Mouse (Mus musculus): ENCODE results near the gene Tgm2.

The Tgm2 gene

GRCm38 (mm10) chr2:158167496-158168205 lies 21.4 kb upstream of the Tgm2 start:
- DNase-seq (ENCODE audit: low spot score in 2 of 2) = no peak

GRCm38 (mm10) chr2:158166628-158167027 lies 20.4 kb upstream of the Tgm2 start:
- DNase-seq (ENCODE audit: low spot score in 2 of 2) = peak; percentile 56 to 60

GRCm38 (mm10) chr2:158165776-158166175 lies 19.5 kb upstream of the Tgm2 start:
- no peak for DNase-seq (ENCODE audit: low spot score in 2 of 2)

- no peak for DNase-seq (ENCODE audit: low spot score in 2 of 2)
Measured at GRCm38 (mm10) chr2:158163034-158163433, 16.8 kb upstream of the Tgm2 start.

GRCm38 (mm10) chr2:158161761-158162160 lies 15.5 kb upstream of the Tgm2 start:
- DNase-seq (ENCODE audit: low spot score in 2 of 2) = no peak

GRCm38 (mm10) chr2:158159376-158160235 lies 13.4 kb upstream of the Tgm2 start:
- DNase-seq (ENCODE audit: low spot score in 2 of 2) = peak; percentile 14 to 17

GRCm38 (mm10) chr2:158157654-158158053 lies 11.4 kb upstream of the Tgm2 start:
- no peak for DNase-seq (ENCODE audit: low spot score in 2 of 2)

- no peak for DNase-seq (ENCODE audit: low spot score in 2 of 2)
Measured at GRCm38 (mm10) chr2:158156487-158156886, 10.3 kb upstream of the Tgm2 start.

- no peak for DNase-seq (ENCODE audit: low spot score in 2 of 2)
Measured at GRCm38 (mm10) chr2:158155615-158156014, 9.4 kb upstream of the Tgm2 start.

GRCm38 (mm10) chr2:158155101-158155500 lies 8.9 kb upstream of the Tgm2 start:
- no peak for DNase-seq (ENCODE audit: low spot score in 2 of 2)

GRCm38 (mm10) chr2:158154641-158155040 lies 8.4 kb upstream of the Tgm2 start:
- DNase-seq (ENCODE audit: low spot score in 2 of 2) = no peak

GRCm38 (mm10) chr2:158153728-158154343 lies 7.6 kb upstream of the Tgm2 start:
- DNase-seq (ENCODE audit: low spot score in 2 of 2) = no peak

GRCm38 (mm10) chr2:158152685-158153309 lies 6.6 kb upstream of the Tgm2 start:
- no peak for DNase-seq (ENCODE audit: low spot score in 2 of 2)

GRCm38 (mm10) chr2:158151077-158151476 lies 4.8 kb upstream of the Tgm2 start:
- no peak for DNase-seq (ENCODE audit: low spot score in 2 of 2)

- DNase-seq (ENCODE audit: low spot score in 2 of 2) = no peak
Measured at GRCm38 (mm10) chr2:158146971-158147370, 735 bp upstream of the Tgm2 start.

- no peak for DNase-seq (ENCODE audit: low spot score in 2 of 2)
Measured at GRCm38 (mm10) chr2:158145528-158146065, 639 bp downstream of the Tgm2 start.

GRCm38 (mm10) chr2:158144750-158145527 lies 1.3 kb downstream of the Tgm2 start:
- DNase-seq (ENCODE audit: low spot score in 2 of 2) = no peak

- no peak for DNase-seq (ENCODE audit: low spot score in 2 of 2)
Measured at GRCm38 (mm10) chr2:158144263-158144662, 2.0 kb downstream of the Tgm2 start.

GRCm38 (mm10) chr2:158143816-158144215 lies 2.4 kb downstream of the Tgm2 start:
- DNase-seq (ENCODE audit: low spot score in 2 of 2) = no peak

- no peak for DNase-seq (ENCODE audit: low spot score in 2 of 2)
Measured at GRCm38 (mm10) chr2:158142981-158143380, 3.3 kb downstream of the Tgm2 start.

All from thymus, postnatal 10 days (tissue).